Mouse (Mus musculus) heart, embryonic 14.5 days (tissue): ENCODE data around the gene Chst5. TPM values are rescaled to one million over a fixed set of nuclear protein-coding genes. Genes with fewer than 3 reads are reported as not detected.

Experiments
- ATAC-seq: fragments of 200-750 bp; cut with Nextera tagmentation; 2 replicates; pipeline ENCODE4 v1.8.0; 2017; ENCODE audit warnings: low read depth, moderate TSS enrichment; ENCODE audit not compliant: insufficient number of reproducible peaks, insufficient read depth, low FRiP score
- H3K27ac ChIP-seq, 2 experiments: fragments of 200-500 bp in 1 of 2; fragments of 300-500 bp in 1 of 2; sonication (generic) in 1 of 2; replicated peaks in 1 of 2; 2 replicates each; pipeline ENCODE4 v1.5.1; 2012 to 2014; ENCODE audit warnings: low read depth in 2 of 2, low read length in 2 of 2, control low read depth in 1 of 2, mild to moderate bottlenecking in 1 of 2, mixed read lengths in 1 of 2; ENCODE audit not compliant: control insufficient read depth in 1 of 2, insufficient read depth in 1 of 2
- H3K27me3 ChIP-seq: fragments of 300-500 bp; sonication (generic); 2 replicates; pipeline ENCODE4 v1.6.1; 2014; ENCODE audit warnings: mild to moderate bottlenecking, low read length, control low read depth; ENCODE audit not compliant: control insufficient read depth, insufficient read depth
- H3K36me3 ChIP-seq: fragments of 300-500 bp; sonication (generic); 2 replicates; pipeline ENCODE4 v1.6.1; 2014; ENCODE audit warnings: mild to moderate bottlenecking, control low read depth, low read length, mixed read lengths; ENCODE audit not compliant: control insufficient read depth, insufficient read depth
- H3K4me1 ChIP-seq, 2 experiments: fragments of 200-500 bp in 1 of 2; fragments of 300-500 bp in 1 of 2; sonication (generic) in 1 of 2; 2 replicates each; pipeline ENCODE4 v1.6.1; 2012 to 2014; ENCODE audit warnings: low read length in 2 of 2, control low read depth in 1 of 2, mixed read lengths in 1 of 2; ENCODE audit not compliant: control insufficient read depth in 2 of 2, insufficient read depth in 2 of 2
- H3K4me2 ChIP-seq: fragments of 300-500 bp; sonication (generic); 2 replicates; pipeline ENCODE4 v1.6.1; 2014; ENCODE audit warnings: mild to moderate bottlenecking, low read length
- H3K4me3 ChIP-seq, 2 experiments: fragments of 200-500 bp in 1 of 2; fragments of 300-500 bp in 1 of 2; sonication (generic) in 1 of 2; 2 replicates each; pipeline ENCODE4 v1.5.1; 2012 to 2014; ENCODE audit warnings: low read length in 2 of 2, mild to moderate bottlenecking in 2 of 2, control low read depth in 1 of 2, low read depth in 1 of 2, moderate library complexity in 1 of 2; ENCODE audit not compliant: control insufficient read depth in 1 of 2, insufficient read depth in 1 of 2
- H3K9ac ChIP-seq: fragments of 300-500 bp; sonication (generic); 2 replicates; pipeline ENCODE4 v1.6.1; 2014; ENCODE audit warnings: mild to moderate bottlenecking, low read length
- H3K9me3 ChIP-seq: fragments of 300-500 bp; sonication (generic); 2 replicates; pipeline ENCODE4 v1.6.1; 2016; ENCODE audit warnings: low read length, control low read depth; ENCODE audit not compliant: control insufficient read depth
- WGBS: fragments of 180-500 bp; shearing (Covaris S2); extraction: QIAGEN DNeasy Blood & Tissue Kit; methylation state at CpG from one replicate; pipeline ENCODE4 v1.1.7; 2014; 5-methylcytosine and 5-hydroxymethylcytosine counted together
- polyA plus RNA-seq: library from polyadenylated mRNA; unstranded; fragments of >200 nt; fragmentation: Nextera tagmentation; extraction: Ambion mirVana; gene quantifications from 2 replicates; pipeline ENCODE4 v1.2.1, GENCODE M21; 2014

Chst5 gene
- polyA plus RNA-seq, 1 experiment from 2014 or later = 0.12 TPM

GRCm38 (mm10) chr8:111923383-111923804 is 13.1 kb upstream of the Chst5 start:
- no peak; the same call in 1 of the 2 replicates for ATAC-seq
- Histone ChIP-seq H3K9me3 (no peaks in the 10 kb centered on the region), H3K36me3 (no peaks in the 10 kb centered on the region), H3K4me3 (no peak overlapping the region), H3K9ac (no peak overlapping the region), H3K27ac (no peak overlapping the region), H3K27me3 (no peaks in the 10 kb centered on the region), H3K4me2 (0 out of 2 replicates have a peak overlapping the region, but pooled peaks have one; percentile 7), H3K4me1 (peaks cover 3 to 6% of the 10 kb centered on the region in 2 experiments; a peak in 3 of 4 replicates)
- WGBS = 22% methylated on average over 10 of the region's 10 CpGs

GRCm38 (mm10) chr8:111920971-111921370 is 10.7 kb upstream of the Chst5 start:
- H3K4me1 ChIP-seq = peaks cover 3 to 6% of the 10 kb centered on the region in 2 experiments; a peak in 3 of 4 replicates
- no peak overlapping the region for H3K9ac ChIP-seq
- no peaks in the 10 kb centered on the region for H3K36me3 ChIP-seq
- no peak overlapping the region for H3K4me3 ChIP-seq
- H3K4me2 ChIP-seq = no peak overlapping the region
- H3K27ac ChIP-seq = no peak overlapping the region
- WGBS = 67% methylated on average over 4 of the region's 4 CpGs
- ATAC-seq = no peak
- no peaks in the 10 kb centered on the region for H3K27me3 ChIP-seq
- H3K9me3 ChIP-seq = no peaks in the 10 kb centered on the region

GRCm38 (mm10) chr8:111919663-111920062 is 9.4 kb upstream of the Chst5 start:
- no peaks in the 10 kb centered on the region for H3K36me3 ChIP-seq
- 92% methylated on average over 2 of the region's 2 CpGs for WGBS
- ATAC-seq = no peak

GRCm38 (mm10) chr8:111912860-111913432 is 2.7 kb upstream of the Chst5 start:
- Histone ChIP-seq H3K4me1 (peaks cover 7 to 12% of the 10 kb centered on the region in 2 experiments; a peak in 2 of 4 replicates), H3K9me3 (no peaks in the 10 kb centered on the region), H3K4me2 (peak overlapping the region; percentile 18; the same call in 1 of the 2 replicates), H3K4me3 (no peak overlapping the region), H3K9ac (no peak overlapping the region), H3K36me3 (no peaks in the 10 kb centered on the region), H3K27ac (no peak overlapping the region), H3K27me3 (peaks cover 31% of the 10 kb centered on the region)
- no peak; the same call in 1 of the 2 replicates for ATAC-seq
- WGBS = 37% methylated on average over 12 of the region's 12 CpGs

More at GRCm38 (mm10) chr8:111919663-111920062, 9.4 kb upstream of the Chst5 start:
- Histone ChIP-seq H3K9me3 (no peaks in the 10 kb centered on the region), H3K9ac (no peak overlapping the region), H3K4me3 (no peak overlapping the region), H3K4me1 (peaks cover 0 to 3% of the 10 kb centered on the region in 2 experiments; a peak in 1 of 4 replicates), H3K27me3 (no peaks in the 10 kb centered on the region), H3K27ac (no peak overlapping the region), H3K4me2 (no peak overlapping the region)

- ATAC-seq = no peak
- Histone ChIP-seq H3K4me2 (no peak overlapping the region), H3K4me3 (no peak overlapping the region), H3K27me3 (peaks cover 31% of the 10 kb centered on the region), H3K9me3 (no peaks in the 10 kb centered on the region), H3K9ac (no peak overlapping the region), H3K4me1 (peaks cover 7 to 12% of the 10 kb centered on the region in 2 experiments; a peak in 2 of 4 replicates), H3K36me3 (no peaks in the 10 kb centered on the region), H3K27ac (no peak overlapping the region)
- 57% methylated on average over 7 of the region's 7 CpGs for WGBS
Observed at GRCm38 (mm10) chr8:111911572-111911971, 1.3 kb upstream of the Chst5 start.

- 41% methylated on average over 8 of the region's 8 CpGs for WGBS
- no peak overlapping the region for H3K27ac ChIP-seq
- H3K36me3 ChIP-seq = no peaks in the 10 kb centered on the region
- H3K27me3 ChIP-seq = peaks cover 17% of the 10 kb centered on the region
- peaks cover 7 to 16% of the 10 kb centered on the region in 2 experiments; a peak in 2 of 4 replicates for H3K4me1 ChIP-seq
- no peak overlapping the region for H3K4me3 ChIP-seq
- H3K9ac ChIP-seq = no peak overlapping the region
- no peaks in the 10 kb centered on the region for H3K9me3 ChIP-seq
- ATAC-seq = no peak
- H3K4me2 ChIP-seq = no peak overlapping the region
Observed at GRCm38 (mm10) chr8:111905500-111906121, 4.6 kb downstream of the Chst5 start.

- 8% methylated on average over 5 of the region's 5 CpGs for WGBS
- Histone ChIP-seq H3K4me1 (peaks cover 5 to 7% of the 10 kb centered on the region in 2 experiments; a peak in 1 of 4 replicates), H3K9me3 (no peaks in the 10 kb centered on the region), H3K4me2 (no peak overlapping the region), H3K27me3 (no peaks in the 10 kb centered on the region), H3K36me3 (no peaks in the 10 kb centered on the region), H3K9ac (no peak overlapping the region), H3K27ac (no peak overlapping the region), H3K4me3 (no peak overlapping the region)
- no peak for ATAC-seq
Observed at GRCm38 (mm10) chr8:111902080-111902479, 8.2 kb downstream of the Chst5 start.
